Mouse (Mus musculus) midbrain, embryonic 14.5 days (tissue): ENCODE data around the gene Catsper4. TPM values are rescaled to one million over a fixed set of nuclear protein-coding genes. Genes with fewer than 3 reads are reported as not detected.

Experiments
- ATAC-seq: fragments of 200-750 bp; cut with Nextera tagmentation; 2 replicates; pipeline ENCODE4 v1.8.0; 2017; ENCODE audit warnings: moderate number of reproducible peaks, moderate library complexity; ENCODE audit not compliant: low FRiP score, low TSS enrichment
- DNase-seq: peaks from one replicate; pipeline ENCODE4 v3.0.0-alpha.2; 2015
- H3K27ac ChIP-seq: fragments of 300-500 bp; sonication (generic); replicated peaks from 2 replicates; pipeline ENCODE4 v1.5.1; 2014; ENCODE audit warnings: mild to moderate bottlenecking, low read depth, low read length, moderate library complexity
- H3K27me3 ChIP-seq: fragments of 300-500 bp; sonication (generic); 2 replicates; pipeline ENCODE4 v1.6.1; 2014; ENCODE audit warnings: low read length, control low read depth, mixed read lengths; ENCODE audit not compliant: control insufficient read depth, insufficient read depth
- H3K36me3 ChIP-seq: fragments of 300-500 bp; sonication (generic); 2 replicates; pipeline ENCODE4 v1.6.1; 2014; ENCODE audit warnings: low read length, control low read depth; ENCODE audit not compliant: control insufficient read depth, insufficient read depth
- H3K4me1 ChIP-seq: fragments of 300-500 bp; sonication (generic); 2 replicates; pipeline ENCODE4 v1.6.1; 2014; ENCODE audit warnings: mild to moderate bottlenecking, antibody characterized with exemption, low read length, control low read depth; ENCODE audit not compliant: control insufficient read depth, insufficient read depth
- H3K4me2 ChIP-seq: fragments of 300-500 bp; sonication (generic); 2 replicates; pipeline ENCODE4 v1.6.1; 2014; ENCODE audit warnings: mild to moderate bottlenecking, low read length, moderate library complexity
- H3K4me3 ChIP-seq: fragments of 300-500 bp; sonication (generic); replicated peaks from 2 replicates; pipeline ENCODE4 v1.5.1; 2014; ENCODE audit warnings: low read depth, low read length
- H3K9ac ChIP-seq: fragments of 300-500 bp; sonication (generic); replicated peaks from 2 replicates; pipeline ENCODE4 v1.6.1; 2014; ENCODE audit warnings: mild to moderate bottlenecking, low read length, moderate library complexity
- H3K9me3 ChIP-seq: fragments of 300-500 bp; sonication (generic); 2 replicates; pipeline ENCODE4 v1.6.1; 2016; ENCODE audit warnings: low read length, control low read depth, mixed read lengths; ENCODE audit not compliant: control insufficient read depth
- WGBS: fragments of 180-500 bp; shearing (Covaris S2); extraction: QIAGEN DNeasy Blood & Tissue Kit; methylation state at CpG from one replicate; pipeline ENCODE4 v1.1.7; 2014; 5-methylcytosine and 5-hydroxymethylcytosine counted together
- polyA plus RNA-seq: library from polyadenylated mRNA; unstranded; fragments of >200 nt; fragmentation: Nextera tagmentation; extraction: Ambion mirVana; gene quantifications from 2 replicates; pipeline ENCODE4 v1.2.1, GENCODE M21; 2014

Catsper4 gene
- polyA plus RNA-seq, 1 experiment from 2014 or later, result not detected

GRCm38 (mm10) chr4:134206488-134207053 lies 20.6 kb downstream of the Catsper4 start:
- Histone ChIP-seq H3K9ac (no peak overlapping the region), H3K27ac (no peak overlapping the region), H3K4me1 (no peaks in the 10 kb centered on the region), H3K4me2 (no peak overlapping the region), H3K9me3 (no peaks in the 10 kb centered on the region), H3K27me3 (no peaks in the 10 kb centered on the region), H3K36me3 (no peaks in the 10 kb centered on the region), H3K4me3 (no peak overlapping the region)
- DNase-seq (no peak), ATAC-seq (no peak)
- 73% methylated on average over 6 of the region's 6 CpGs for WGBS

- no peak overlapping the region for H3K4me2 ChIP-seq
- H3K4me3 ChIP-seq, result no peak overlapping the region
- no peaks in the 10 kb centered on the region for H3K9me3 ChIP-seq
- WGBS, result 91% methylated on average over 17 of the region's 17 CpGs
- no peak overlapping the region for H3K9ac ChIP-seq
- ATAC-seq, result no peak
- H3K27me3 ChIP-seq, result no peaks in the 10 kb centered on the region
- DNase-seq, result no peak
- H3K4me1 ChIP-seq, result no peaks in the 10 kb centered on the region
- no peaks in the 10 kb centered on the region for H3K36me3 ChIP-seq
- no peak overlapping the region for H3K27ac ChIP-seq
Observed at GRCm38 (mm10) chr4:134203340-134203896, 23.8 kb downstream of the Catsper4 start.

GRCm38 (mm10) chr4:134202904-134203303 lies 24.3 kb downstream of the Catsper4 start, which contains the start of gene Gm7534:
Gene Gm7534 (minus strand): TSS chr4:134203004.
- no peak for ATAC-seq
- H3K4me1 ChIP-seq, result no peaks in the 10 kb centered on the region
- H3K36me3 ChIP-seq, result no peaks in the 10 kb centered on the region
- no peak for DNase-seq
- H3K9ac ChIP-seq, result no peak within 1 kb of the TSS
- H3K4me3 ChIP-seq, result no peak within 1 kb of the TSS
- H3K27ac ChIP-seq, result no peak within 1 kb of the TSS
- no peaks in the 10 kb centered on the region for H3K27me3 ChIP-seq
- no peak within 1 kb of the TSS for H3K4me2 ChIP-seq
- no peaks in the 10 kb centered on the region for H3K9me3 ChIP-seq
- WGBS, result 92% methylated on average over 4 of the region's 4 CpGs

GRCm38 (mm10) chr4:134199371-134199770 lies 27.8 kb downstream of the Catsper4 start:
- Histone ChIP-seq H3K4me1 (no peaks in the 10 kb centered on the region), H3K4me3 (no peak overlapping the region), H3K9me3 (no peaks in the 10 kb centered on the region), H3K9ac (no peak overlapping the region), H3K36me3 (no peaks in the 10 kb centered on the region), H3K27me3 (no peaks in the 10 kb centered on the region), H3K27ac (no peak overlapping the region), H3K4me2 (no peak overlapping the region)
- no peak for DNase-seq
- no peak for ATAC-seq
- 83% methylated on average over 2 of the region's 2 CpGs for WGBS

- Histone ChIP-seq H3K4me1 (peaks cover 8% of the 10 kb centered on the region), H3K27ac (peak overlapping the region; percentile 83), H3K9ac (peak overlapping the region; percentile 86), H3K27me3 (no peaks in the 10 kb centered on the region), H3K4me2 (peak overlapping the region; percentile 75), H3K36me3 (no peaks in the 10 kb centered on the region), H3K9me3 (no peaks in the 10 kb centered on the region), H3K4me3 (peak overlapping the region; percentile 74)
- under 1% methylated on average over 22 of the region's 22 CpGs for WGBS
- DNase-seq (no peak), ATAC-seq (no peak)
Observed at GRCm38 (mm10) chr4:134186268-134186667, 40.9 kb downstream of the Catsper4 start.

- H3K27ac ChIP-seq, result no peak overlapping the region
- no peaks in the 10 kb centered on the region for H3K9me3 ChIP-seq
- no peaks in the 10 kb centered on the region for H3K36me3 ChIP-seq
- peak overlapping the region; percentile 86; the same call in 1 of the 2 replicates for H3K9ac ChIP-seq
- peak overlapping the region; percentile 75 for H3K4me2 ChIP-seq
- 81% methylated on average over 3 of the region's 3 CpGs for WGBS
- ATAC-seq, result no peak
- H3K4me1 ChIP-seq, result peaks cover 8% of the 10 kb centered on the region
- H3K4me3 ChIP-seq, result peak overlapping the region; percentile 74
- H3K27me3 ChIP-seq, result no peaks in the 10 kb centered on the region
- no peak for DNase-seq
Observed at GRCm38 (mm10) chr4:134185569-134185968, 41.6 kb downstream of the Catsper4 start.

GRCm38 (mm10) chr4:134183711-134184110 lies 43.5 kb downstream of the Catsper4 start:
- H3K4me3 ChIP-seq, result no peak overlapping the region
- H3K36me3 ChIP-seq, result no peaks in the 10 kb centered on the region
- no peaks in the 10 kb centered on the region for H3K27me3 ChIP-seq
- no peak overlapping the region for H3K4me2 ChIP-seq
- H3K9ac ChIP-seq, result no peak overlapping the region
- no peaks in the 10 kb centered on the region for H3K9me3 ChIP-seq
- no peak for DNase-seq
- peaks cover 8% of the 10 kb centered on the region for H3K4me1 ChIP-seq
- H3K27ac ChIP-seq, result no peak overlapping the region
- no peak for ATAC-seq
- WGBS, result 86% methylated on average over 3 of the region's 3 CpGs

- no peaks in the 10 kb centered on the region for H3K9me3 ChIP-seq
- H3K27ac ChIP-seq, result no peak overlapping the region
- peaks cover 8% of the 10 kb centered on the region for H3K4me1 ChIP-seq
- ATAC-seq (no peak), DNase-seq (no peak)
- no peak overlapping the region for H3K4me3 ChIP-seq
- no peak overlapping the region for H3K4me2 ChIP-seq
- no peaks in the 10 kb centered on the region for H3K27me3 ChIP-seq
- H3K9ac ChIP-seq, result no peak overlapping the region
- no peaks in the 10 kb centered on the region for H3K36me3 ChIP-seq
Observed at GRCm38 (mm10) chr4:134181825-134182224, 45.4 kb downstream of the Catsper4 start.

- no peak overlapping the region for H3K27ac ChIP-seq
- H3K4me3 ChIP-seq, result no peak overlapping the region
- ATAC-seq, result no peak
- no peak for DNase-seq
- no peaks in the 10 kb centered on the region for H3K27me3 ChIP-seq
- H3K9ac ChIP-seq, result no peak overlapping the region
- H3K4me2 ChIP-seq, result no peak overlapping the region
- 96% methylated on average over 1 of the region's 1 CpGs for WGBS
- no peaks in the 10 kb centered on the region for H3K9me3 ChIP-seq
- H3K36me3 ChIP-seq, result no peaks in the 10 kb centered on the region
- H3K4me1 ChIP-seq, result peaks cover 8% of the 10 kb centered on the region
Observed at GRCm38 (mm10) chr4:134181112-134181511, 46.1 kb downstream of the Catsper4 start.
